Mouse (Mus musculus) liver, embryonic 16.5 days (tissue): ENCODE results near the gene Myo5c. TPM values are rescaled to one million over a fixed set of nuclear protein-coding genes. Genes with fewer than 3 reads are reported as not detected.
A peak's percentile ranks its signal among the peaks of the same experiment; 100 is the strongest.

Source experiments
- ATAC-seq: fragments of 200-750 bp; cut with Nextera tagmentation; 2 replicates; pipeline ENCODE4 v1.8.0; 2017; ENCODE audit warnings: low read depth, mild to moderate bottlenecking, moderate number of reproducible peaks, moderate library complexity
- H3K27ac ChIP-seq: fragments of 300-500 bp; sonication (generic); 2 replicates; pipeline ENCODE4 v1.5.1; 2014; ENCODE audit warnings: mild to moderate bottlenecking, low read length
- H3K27me3 ChIP-seq: fragments of 300-500 bp; sonication (generic); 2 replicates; pipeline ENCODE4 v1.6.1; 2014; ENCODE audit warnings: low read depth, low read length, mixed read lengths; ENCODE audit not compliant: control insufficient read depth, insufficient read depth
- H3K36me3 ChIP-seq: fragments of 300-500 bp; sonication (generic); 2 replicates; pipeline ENCODE4 v1.6.1; 2014; ENCODE audit warnings: mild to moderate bottlenecking; ENCODE audit not compliant: control insufficient read depth, insufficient read depth
- H3K4me1 ChIP-seq: fragments of 300-500 bp; sonication (generic); 2 replicates; pipeline ENCODE4 v1.6.1; 2014; ENCODE audit warnings: low read depth, low read length, mixed read lengths; ENCODE audit not compliant: control insufficient read depth
- H3K4me2 ChIP-seq: fragments of 300-500 bp; sonication (generic); 2 replicates; pipeline ENCODE4 v1.6.1; 2014; ENCODE audit warnings: low read depth, low read length, mixed read lengths
- H3K4me3 ChIP-seq: fragments of 300-500 bp; sonication (generic); 2 replicates; pipeline ENCODE4 v1.5.1; 2014; ENCODE audit warnings: low read depth, mild to moderate bottlenecking, low read length
- H3K9ac ChIP-seq: fragments of 300-500 bp; sonication (generic); 2 replicates; pipeline ENCODE4 v1.6.1; 2014; ENCODE audit warnings: low read depth, low read length
- H3K9me3 ChIP-seq: fragments of 300-500 bp; sonication (generic); replicated peaks from 2 replicates; pipeline ENCODE4 v1.6.1; 2016; ENCODE audit warnings: low read length; ENCODE audit not compliant: control insufficient read depth
- WGBS: fragments of 180-500 bp; shearing (Covaris S2); extraction: QIAGEN DNeasy Blood & Tissue Kit; methylation state at CpG from one replicate; pipeline ENCODE4 v1.1.7; 2014; ENCODE audit not compliant: insufficient replicate concordance; 5-methylcytosine and 5-hydroxymethylcytosine counted together
- polyA plus RNA-seq: library from polyadenylated mRNA; unstranded; fragments of >200 nt; fragmentation: Nextera tagmentation; extraction: Ambion mirVana; gene quantifications from 2 replicates; pipeline ENCODE4 v1.2.1, GENCODE M21; 2015

Gene Myo5c
- polyA plus RNA-seq, 1 experiment from 2014 or later: 1.1 TPM

DNA sequence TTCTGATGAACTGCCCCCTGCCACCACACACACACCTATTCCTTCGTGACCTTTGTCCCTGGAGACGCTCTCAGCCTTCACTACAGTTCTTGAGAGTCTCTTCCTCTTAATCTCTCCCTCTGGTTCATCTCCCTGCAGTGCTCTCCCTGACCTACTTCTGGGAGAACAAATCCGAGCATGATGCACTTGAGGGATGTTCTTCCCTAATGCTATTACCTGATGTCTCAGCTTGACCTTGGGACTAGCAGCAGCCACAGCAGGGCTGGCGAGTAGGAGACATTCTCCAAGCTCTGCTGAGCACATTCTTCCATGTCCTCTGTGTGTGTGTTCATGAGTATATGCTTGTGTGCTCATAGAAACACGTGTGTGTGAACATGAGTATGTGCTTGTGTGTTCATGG, 76.8 kb downstream of the Myo5c start:
- Histone ChIP-seq H3K27me3 (peaks cover 5% of the 10 kb centered on the region; the same call in 1 of the 2 replicates), H3K27ac (no peak overlapping the region), H3K4me1 (no peaks in the 10 kb centered on the region), H3K9ac (no peak overlapping the region), H3K4me2 (no peak overlapping the region), H3K4me3 (no peak overlapping the region), H3K9me3 (no peaks in the 10 kb centered on the region), H3K36me3 (no peaks in the 10 kb centered on the region)
- WGBS: 40% methylated on average over 5 of the region's 5 CpGs
- ATAC-seq: no peak

DNA sequence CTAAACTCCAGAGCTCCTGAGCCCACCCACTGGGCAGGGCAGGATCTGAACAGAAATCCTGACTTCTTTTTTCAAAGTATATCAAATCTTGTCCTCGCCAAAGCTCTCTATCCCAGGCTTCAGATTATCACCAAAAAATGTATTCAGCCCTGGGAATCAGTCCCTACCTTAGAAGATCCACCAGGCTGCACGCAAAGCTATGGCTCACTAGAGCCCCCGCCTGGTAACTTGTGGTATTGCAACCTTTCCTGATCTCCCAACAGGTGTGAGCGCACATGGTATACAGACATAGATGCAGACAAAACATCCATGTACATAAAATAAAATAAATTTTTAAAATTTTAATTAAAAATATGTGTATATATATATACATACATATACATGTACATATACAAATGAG, 80.2 kb downstream of the Myo5c start:
- Histone ChIP-seq H3K9me3 (no peaks in the 10 kb centered on the region), H3K4me3 (no peak overlapping the region), H3K4me1 (peaks cover 2% of the 10 kb centered on the region; the same call in 1 of the 2 replicates), H3K4me2 (no peak overlapping the region), H3K36me3 (no peaks in the 10 kb centered on the region), H3K27ac (no peak overlapping the region), H3K9ac (no peak overlapping the region), H3K27me3 (peaks cover 11% of the 10 kb centered on the region)
- 15% methylated on average over 4 of the region's 4 CpGs for WGBS
- ATAC-seq: no peak

DNA sequence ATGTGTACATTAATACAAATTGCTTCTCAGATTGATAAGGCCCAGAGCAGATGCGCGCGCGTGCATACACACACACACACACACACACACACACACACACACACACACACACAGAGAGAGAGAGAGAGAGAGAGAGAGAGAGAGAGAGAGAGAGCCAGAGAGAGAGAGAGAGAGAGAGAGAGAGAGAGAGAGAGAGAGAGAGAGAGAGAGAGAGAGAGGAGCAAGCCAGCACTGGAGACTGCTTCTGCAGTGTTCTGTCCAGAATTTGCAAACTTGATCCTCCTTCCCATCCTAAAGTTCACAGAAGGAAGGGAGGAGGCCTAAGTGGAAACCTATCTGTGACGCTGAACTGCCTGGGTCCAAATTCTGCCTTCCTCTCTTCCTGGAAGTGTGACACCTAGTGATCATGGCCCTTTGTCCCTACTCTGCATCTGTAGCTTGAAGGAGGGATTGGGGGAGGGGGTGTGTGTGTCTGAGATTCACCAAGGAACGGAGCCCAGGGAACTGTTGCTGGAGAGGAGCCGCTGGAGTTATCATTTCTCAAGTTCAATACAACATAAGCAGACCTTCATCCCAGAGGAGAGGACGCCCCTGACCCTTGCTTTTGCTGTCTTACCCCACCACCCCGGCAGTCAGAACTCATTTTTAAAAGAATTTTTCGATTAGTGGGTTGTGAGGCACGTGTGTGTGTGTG, 81.5 kb downstream of the Myo5c start:
- WGBS: 38% methylated on average over 11 of the region's 11 CpGs
- Histone ChIP-seq H3K9me3 (no peaks in the 10 kb centered on the region), H3K4me3 (no peak overlapping the region; the same call in 1 of the 2 replicates), H3K4me2 (peak overlapping the region; percentile 84), H3K36me3 (no peaks in the 10 kb centered on the region), H3K4me1 (peaks cover 2% of the 10 kb centered on the region; the same call in 1 of the 2 replicates), H3K27ac (no peak overlapping the region), H3K9ac (no peak overlapping the region), H3K27me3 (peaks cover 11% of the 10 kb centered on the region)
- ATAC-seq: no peak

DNA sequence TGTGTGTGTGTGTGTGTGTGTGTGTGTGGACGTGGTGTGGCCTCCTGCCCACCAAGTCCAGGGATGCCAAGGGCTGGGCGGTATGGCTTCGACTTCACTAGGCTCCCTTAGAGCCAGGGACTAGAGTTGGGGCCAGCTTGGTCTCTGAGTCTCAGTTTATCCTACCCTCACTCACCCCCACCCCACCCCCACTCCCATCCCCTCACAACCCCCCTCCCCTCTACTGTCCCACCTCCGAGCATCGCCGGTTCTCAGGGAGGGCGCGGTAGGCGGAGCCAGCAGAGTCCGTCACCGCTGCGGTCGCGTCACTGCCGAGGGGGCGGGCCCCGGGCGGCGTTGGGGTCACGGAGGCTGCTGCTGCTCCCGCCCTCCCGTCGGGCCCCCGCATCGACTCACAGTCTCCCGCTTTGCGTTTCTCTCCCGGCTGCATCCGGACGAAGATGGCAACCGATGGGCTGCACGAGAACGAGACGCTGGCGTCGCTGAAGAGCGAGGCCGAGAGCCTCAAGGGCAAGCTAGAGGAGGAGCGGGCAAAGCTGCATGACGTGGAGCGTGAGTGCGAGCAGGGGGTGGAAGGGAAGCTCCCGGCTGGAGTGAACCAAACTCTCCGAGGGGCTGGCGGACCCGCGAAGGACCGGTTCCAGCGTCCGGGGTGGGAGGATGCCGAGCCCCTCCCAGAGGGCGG, 82.2 kb downstream of the Myo5c start:
- ATAC-seq: peak; percentile 68
- Histone ChIP-seq H3K36me3 (no peaks in the 10 kb centered on the region), H3K4me3 (peak overlapping the region; percentile 64), H3K4me2 (peak overlapping the region; percentile 84), H3K4me1 (peaks cover 2% of the 10 kb centered on the region; the same call in 1 of the 2 replicates), H3K27me3 (peaks cover 11% of the 10 kb centered on the region), H3K27ac (no peak overlapping the region), H3K9ac (peak overlapping the region; percentile 4; the same call in 1 of the 2 replicates), H3K9me3 (no peaks in the 10 kb centered on the region)
- under 1% methylated on average over 52 of the region's 52 CpGs for WGBS

- Histone ChIP-seq H3K4me3 (peak overlapping the region; percentile 64), H3K9me3 (no peaks in the 10 kb centered on the region), H3K4me1 (peaks cover 2% of the 10 kb centered on the region; the same call in 1 of the 2 replicates), H3K27ac (no peak overlapping the region), H3K4me2 (peak overlapping the region; percentile 84), H3K27me3 (peaks cover 11% of the 10 kb centered on the region), H3K36me3 (no peaks in the 10 kb centered on the region), H3K9ac (peak overlapping the region; percentile 4; the same call in 1 of the 2 replicates)
- 11% methylated on average over 22 of the region's 22 CpGs for WGBS
- ATAC-seq: no peak
Measured at GRCm38 (mm10) chr9:75314517-75315105, 82.8 kb downstream of the Myo5c start.

DNA sequence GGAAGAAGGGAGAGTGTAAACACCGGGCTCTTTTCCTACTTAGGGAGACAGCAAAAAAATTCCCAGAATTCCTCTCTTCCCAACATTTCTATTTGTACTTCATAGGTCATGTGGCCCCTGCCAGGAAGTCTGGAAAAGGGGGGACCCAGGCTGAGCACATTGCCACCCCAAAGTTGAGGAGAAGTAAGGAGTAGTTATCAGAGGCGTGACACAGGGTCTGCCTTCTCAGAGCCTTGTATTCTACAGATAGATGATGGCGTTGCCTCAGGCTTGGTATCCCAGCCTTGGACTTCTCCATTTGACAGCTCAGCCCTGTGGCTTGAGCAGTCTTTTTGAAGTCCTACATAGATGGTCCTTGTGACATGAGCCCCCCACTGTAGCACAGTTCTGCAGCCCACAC, 83.4 kb downstream of the Myo5c start:
- no peak for ATAC-seq
- no peak overlapping the region for H3K4me3 ChIP-seq

DNA sequence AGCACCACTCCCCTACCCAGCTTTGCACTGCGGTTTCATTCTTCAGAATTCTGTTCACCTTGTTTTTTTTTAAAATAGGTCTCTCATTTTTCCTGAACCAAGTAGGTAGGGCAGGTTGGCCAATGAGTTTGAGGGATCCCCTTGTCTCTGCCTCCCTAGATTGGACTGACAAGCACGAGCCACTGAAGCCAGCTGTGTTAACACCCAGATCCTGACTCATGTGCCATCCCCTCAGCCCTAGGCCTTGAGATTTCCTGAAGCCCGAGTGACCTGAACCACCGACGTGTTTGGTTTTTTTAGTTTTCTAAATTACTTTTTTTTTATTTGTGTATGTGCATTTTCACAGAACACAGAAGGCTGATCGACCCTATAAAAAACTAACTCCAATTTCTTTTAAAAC, 85.0 kb downstream of the Myo5c start:
- no peaks in the 10 kb centered on the region for H3K36me3 ChIP-seq
- WGBS: 57% methylated on average over 6 of the region's 6 CpGs
- ATAC-seq: no peak
- peaks cover 11% of the 10 kb centered on the region for H3K27me3 ChIP-seq
- H3K4me2 ChIP-seq: no peak overlapping the region
- no peak overlapping the region for H3K27ac ChIP-seq
- peaks cover 2% of the 10 kb centered on the region; the same call in 1 of the 2 replicates for H3K4me1 ChIP-seq
- no peak overlapping the region for H3K9ac ChIP-seq
- H3K9me3 ChIP-seq: no peaks in the 10 kb centered on the region
- no peak overlapping the region for H3K4me3 ChIP-seq

More for the DNA sequence above, 83.4 kb downstream of the Myo5c start:
- no peaks in the 10 kb centered on the region for H3K36me3 ChIP-seq
- peaks cover 2% of the 10 kb centered on the region; the same call in 1 of the 2 replicates for H3K4me1 ChIP-seq
- no peak overlapping the region for H3K9ac ChIP-seq
- no peak overlapping the region for H3K4me2 ChIP-seq
- no peak overlapping the region for H3K27ac ChIP-seq
- H3K9me3 ChIP-seq: no peaks in the 10 kb centered on the region
- 52% methylated on average over 3 of the region's 3 CpGs for WGBS
- peaks cover 11% of the 10 kb centered on the region for H3K27me3 ChIP-seq

DNA sequence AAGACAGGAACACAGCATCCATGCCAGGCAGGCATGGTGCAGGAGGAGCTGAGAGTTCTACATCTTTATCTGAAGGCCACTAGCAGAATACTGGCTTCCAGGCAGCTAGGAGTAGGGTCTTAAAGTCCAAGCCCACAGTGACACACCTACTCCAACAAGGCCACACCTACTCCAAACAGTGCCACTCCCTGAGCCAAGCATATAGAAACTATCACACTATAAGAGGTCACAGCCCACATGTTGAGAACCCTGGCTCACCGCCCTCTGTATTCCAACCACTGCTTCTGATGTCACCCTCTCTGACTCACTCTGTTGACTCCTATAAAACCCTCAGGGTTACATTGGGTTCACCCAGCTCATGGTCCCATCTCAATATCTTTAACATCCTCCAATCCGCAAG, 86.4 kb downstream of the Myo5c start:
- H3K4me1 ChIP-seq: peaks cover 2% of the 10 kb centered on the region; the same call in 1 of the 2 replicates
- ATAC-seq: no peak
- WGBS: 85% methylated on average over 2 of the region's 2 CpGs

DNA sequence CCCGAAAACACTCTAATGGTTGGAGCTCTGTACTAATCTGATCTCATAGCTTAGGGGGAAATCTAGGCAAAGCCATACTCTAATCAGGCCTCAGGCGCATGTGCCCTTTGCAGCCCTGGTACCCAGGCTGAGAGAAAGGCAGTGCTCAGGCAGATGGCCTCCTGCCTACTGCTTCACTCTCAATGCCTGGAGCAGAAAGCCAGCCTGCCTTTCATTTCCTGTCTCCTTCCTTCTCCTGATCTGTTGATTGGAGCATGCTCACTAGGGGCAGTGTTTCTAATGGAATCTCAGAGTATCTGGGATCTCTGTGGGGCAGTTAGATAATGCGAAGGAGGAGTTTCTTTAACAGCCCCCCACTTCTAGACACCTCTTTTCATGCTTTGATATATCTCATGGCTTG, 87.5 kb downstream of the Myo5c start:
- WGBS: 59% methylated on average over 3 of the region's 3 CpGs

More for the DNA sequence above, 86.4 kb downstream of the Myo5c start:
- H3K4me3 ChIP-seq: no peak overlapping the region
- H3K27ac ChIP-seq: no peak overlapping the region
- no peaks in the 10 kb centered on the region for H3K36me3 ChIP-seq
- no peaks in the 10 kb centered on the region for H3K9me3 ChIP-seq
- H3K27me3 ChIP-seq: peaks cover 9% of the 10 kb centered on the region
- H3K4me2 ChIP-seq: no peak overlapping the region
- H3K9ac ChIP-seq: no peak overlapping the region

More for the DNA sequence above, 87.5 kb downstream of the Myo5c start:
- Histone ChIP-seq H3K9ac (no peak overlapping the region), H3K4me3 (no peak overlapping the region), H3K27ac (no peak overlapping the region), H3K9me3 (no peaks in the 10 kb centered on the region), H3K4me2 (no peak overlapping the region), H3K27me3 (peaks cover 6% of the 10 kb centered on the region), H3K4me1 (no peaks in the 10 kb centered on the region), H3K36me3 (no peaks in the 10 kb centered on the region)
- ATAC-seq: no peak
